Mouse (Mus musculus) G1E-ER4 (cell line): ENCODE measurements around the gene Xlr3a. TPM values are rescaled to one million over a fixed set of nuclear protein-coding genes. Genes with fewer than 3 reads are reported as not detected.
"Not testable (repeated sequence)": the region's sequence is repeated elsewhere in the genome, so short reads cannot be mapped to it uniquely, and the experiment has no call there.

ENCODE experiments used
- GATA1 ChIP-seq: IDR thresholded peaks from one replicate; pipeline ENCODE4 v1.8.0; 2012; ENCODE audit warnings: low read length, inconsistent platforms
- polyA plus RNA-seq: library from polyadenylated mRNA; stranded (reverse); fragments of >175 nt; gene quantifications from 2 replicates; pipeline ENCODE4 v1.2.3, GENCODE M21; 2012

Gene Xlr3a
- not detected in 2 replicates for polyA plus RNA-seq

GRCm38 (mm10) chrX:73096941-73097508 lies at the start of gene Xlr3a:
Gene Xlr3a (minus strand): TSS chrX:73097095.
- TF ChIP-seq GATA1, result not testable (repeated sequence)

- not testable (repeated sequence) for TF ChIP-seq GATA1
These were observed 19.9 kb upstream of the Xlr3a start, which contains the start of gene Gm14685 for GRCm38 (mm10) chrX:73116747-73117146. Gene Gm14685 (plus strand): TSS chrX:73117047.

- not testable (repeated sequence) for TF ChIP-seq GATA1
These were observed 14.4 kb downstream of the Xlr3a start, which contains the start of gene Xlr4a for GRCm38 (mm10) chrX:73082267-73083055. Gene Xlr4a (minus strand): TSS chrX:73082478.

- TF ChIP-seq GATA1, result no peak
These were observed 32.5 kb downstream of the Xlr3a start, which contains the start of gene Pnma3 for GRCm38 (mm10) chrX:73064415-73064793. Gene Pnma3 (plus strand): TSS chrX:73064787.

- no peak for TF ChIP-seq GATA1
These were observed 33.1 kb downstream of the Xlr3a start for GRCm38 (mm10) chrX:73063512-73064414.

GRCm38 (mm10) chrX:73062323-73062722 lies 34.6 kb downstream of the Xlr3a start:
- no peak for TF ChIP-seq GATA1

GRCm38 (mm10) chrX:73061528-73061927 lies 35.4 kb downstream of the Xlr3a start:
- no peak for TF ChIP-seq GATA1

- no peak for TF ChIP-seq GATA1
These were observed 42.9 kb downstream of the Xlr3a start for GRCm38 (mm10) chrX:73053860-73054563.

- TF ChIP-seq GATA1, result no peak
These were observed 57.2 kb downstream of the Xlr3a start for GRCm38 (mm10) chrX:73039666-73040065.

- no peak for TF ChIP-seq GATA1
These were observed 58.1 kb downstream of the Xlr3a start for GRCm38 (mm10) chrX:73038831-73039230.

- TF ChIP-seq GATA1, result no peak
These were observed 59.9 kb downstream of the Xlr3a start, which contains the start of gene Pnma5 for GRCm38 (mm10) chrX:73037003-73037402. Gene Pnma5 (minus strand): TSS chrX:73037103.

Other genes starting within 250 kb of the Xlr3a start
- gene Cetn2, start 178.7 kb downstream of the Xlr3a start, polyA plus RNA-seq, result 1.5 and 2.4 TPM in 2 replicates
- 1.4 and 2.1 TPM in 2 replicates for gene Nsdhl, start 178.5 kb downstream of the Xlr3a start, polyA plus RNA-seq
- gene Zfp185, start 109.8 kb downstream of the Xlr3a start, polyA plus RNA-seq, result 0.02 and 0.05 TPM in 2 replicates
- gene Pnma5, start 60.0 kb downstream of the Xlr3a start, polyA plus RNA-seq, result 0.03 TPM in 1 of 2 replicates, not detected in the other
- gene Pnma3, start 32.3 kb downstream of the Xlr3a start, polyA plus RNA-seq, result not detected in 2 replicates
- gene Xlr4a, start 14.6 kb downstream of the Xlr3a start, polyA plus RNA-seq, result not detected in 2 replicates
- gene Gm14685, start 20.0 kb upstream of the Xlr3a start, polyA plus RNA-seq, result not detected in 2 replicates
- gene Xlr5b, start 51.7 kb upstream of the Xlr3a start, polyA plus RNA-seq, result not detected in 2 replicates
- not detected in 2 replicates for gene DXBay18, start 52.4 kb upstream of the Xlr3a start, polyA plus RNA-seq
- not detected in 2 replicates for gene Spin2d, start 79.9 kb upstream of the Xlr3a start, polyA plus RNA-seq
- gene Xlr3b, start 95.1 kb upstream of the Xlr3a start, polyA plus RNA-seq, result not detected in 2 replicates
- gene Xlr4b, start 117.2 kb upstream of the Xlr3a start, polyA plus RNA-seq, result not detected in 2 replicates
- gene F8a, start 131.2 kb upstream of the Xlr3a start, polyA plus RNA-seq, result 19.2 and 21.6 TPM in 2 replicates
- not detected in 2 replicates for gene Xlr4c, start 146.0 kb upstream of the Xlr3a start, polyA plus RNA-seq
- not detected in 2 replicates for gene Xlr3c, start 168.3 kb upstream of the Xlr3a start, polyA plus RNA-seq
- not detected in 2 replicates for gene Xlr5a, start 195.9 kb upstream of the Xlr3a start, polyA plus RNA-seq
- gene Xlr5c, start 195.9 kb upstream of the Xlr3a start, polyA plus RNA-seq, result not detected in 2 replicates
- gene Gm45015, start 239.7 kb upstream of the Xlr3a start, polyA plus RNA-seq, result not detected in 2 replicates
- gene Zfp275, start 245.5 kb upstream of the Xlr3a start, polyA plus RNA-seq, result 2.1 and 2.3 TPM in 2 replicates